Mouse (Mus musculus) gastrocnemius, postnatal 36 days (tissue): ENCODE measurements around the gene Gm10521. TPM values are rescaled to one million over a fixed set of nuclear protein-coding genes. Genes with fewer than 3 reads are reported as not detected.

Experiments
- DNase-seq, 2 experiments: peaks; one replicate each; pipeline ENCODE4 v3.0.0; 2022
- intact Hi-C: fragments of 180-260 bp; cut with DNase I; formaldehyde crosslinking; loops from one replicate; pipeline ENCODE4 v1.15.1; 2025
- total RNA-seq, 2 experiments: library from RNA; stranded (reverse); gene quantifications; 2 replicates each; pipeline ENCODE4 v1.2.3; 2021

Gm10521 gene
- total RNA-seq, 2 experiments from 2014 or later = not detected

DNA sequence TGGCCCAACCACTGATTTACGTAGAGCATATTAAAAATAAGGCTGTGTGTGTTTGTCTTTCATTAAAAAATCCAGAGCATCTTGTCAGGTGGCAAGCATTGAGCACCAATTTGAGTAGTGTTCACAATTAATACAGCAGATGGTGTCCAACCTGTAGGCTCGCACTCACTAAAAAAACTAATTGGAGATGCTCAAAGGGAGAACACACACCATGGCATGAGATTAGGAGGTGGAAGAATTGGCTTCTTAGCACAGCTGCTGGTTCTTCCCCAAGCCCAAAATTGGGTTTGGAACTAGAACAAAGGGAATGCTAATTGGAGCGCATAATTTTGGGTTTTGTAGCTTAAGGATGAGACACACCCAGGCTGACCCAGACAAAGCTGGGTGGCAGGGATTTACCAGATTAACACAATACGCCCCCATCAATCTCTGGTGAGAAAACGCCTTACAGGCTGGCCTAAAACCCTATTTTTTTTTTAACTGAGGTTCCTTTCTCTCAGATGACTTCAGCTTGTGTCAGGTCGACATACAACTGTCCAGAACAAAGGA, 51.1 kb downstream of the Gm10521 start:
- DNase-seq = no peak
- intact Hi-C loops = no loop called here

Other genes starting within 250 kb of the Gm10521 start
- under 1 TPM in 1 of 2 experiments, not detected in 1; 0.12 TPM for gene Slamf7, start 242.6 kb upstream of the Gm10521 start, total RNA-seq
- under 1 TPM; 0.64 to 0.74 TPM for gene Cd48, start 213.7 kb upstream of the Gm10521 start, total RNA-seq
- under 1 TPM in 1 of 2 experiments, not detected in 1; 0.18 TPM for gene Slamf1, start 128.5 kb upstream of the Gm10521 start, total RNA-seq
- gene Cd84, start 56.0 kb upstream of the Gm10521 start, total RNA-seq = 1 to 10 TPM in 1 of 2 experiments, under 1 TPM in 1; 0.97 to 1.1 TPM
- 1 to 10 TPM in 1 of 2 experiments, not detected in 1; 1.3 TPM for gene Slamf6, start 21.9 kb downstream of the Gm10521 start, total RNA-seq
- 1 to 10 TPM; 1.4 TPM for gene Vangl2, start 132.8 kb downstream of the Gm10521 start, total RNA-seq
- not detected for gene Nhlh1, start 161.9 kb downstream of the Gm10521 start, total RNA-seq
- 10 to 100 TPM; 67.9 to 80.5 TPM for gene Copa, start 186.9 kb downstream of the Gm10521 start, total RNA-seq
- 10 to 100 TPM; 25.1 to 28.8 TPM for gene Ncstn, start 187.1 kb downstream of the Gm10521 start, total RNA-seq
- gene Pex19, start 231.1 kb downstream of the Gm10521 start, total RNA-seq = 10 to 100 TPM; 73.9 to 77.5 TPM